Mouse (Mus musculus) cortical plate, adult 2 months (tissue): Measurements from ENCODE around the gene Zbtb9.

ENCODE experiments used
- CTCF ChIP-seq: fragments of 200-500 bp; IDR thresholded peaks from 2 replicates; pipeline ENCODE4 v1.5.1; 2011; ENCODE audit warnings: mild to moderate bottlenecking, control low read depth, low read length; ENCODE audit not compliant: insufficient read depth; ENCODE audit errors: extremely low read depth
- POLR2A ChIP-seq: fragments of 200-500 bp; IDR thresholded peaks from 2 replicates; pipeline ENCODE4 v1.6.1; 2011; ENCODE audit warnings: mild to moderate bottlenecking, low read length, control low read depth; ENCODE audit not compliant: insufficient read depth; ENCODE audit errors: extremely low read depth

DNA sequence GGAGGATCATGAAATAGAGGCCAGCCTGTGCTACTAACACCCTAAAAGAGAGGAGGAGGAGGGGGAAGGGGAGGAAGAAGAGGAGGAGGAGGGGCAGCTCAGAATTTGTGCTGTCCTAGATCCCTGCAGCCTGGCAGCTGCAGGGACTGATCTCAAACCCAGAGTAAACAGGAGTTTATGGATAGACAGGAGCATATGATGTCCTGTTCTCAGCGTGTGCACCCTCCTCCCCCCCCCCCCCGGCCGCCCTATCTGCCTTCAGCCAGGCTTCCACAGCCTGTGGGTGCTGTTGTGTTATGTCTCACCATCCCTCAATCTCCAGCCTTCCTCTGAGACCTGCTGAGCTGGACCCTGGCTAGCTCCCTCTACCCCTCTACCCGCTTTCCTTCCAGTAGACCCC is 55.9 kb downstream of the Zbtb9 start, which contains the start of gene Bak1:
- TF ChIP-seq CTCF = no peak
- no peak for TF ChIP-seq POLR2A
